Mouse (Mus musculus): ENCODE measurements around the gene Tbc1d9.

GRCm38 (mm10) chr8:83304946-83305345 is 139.8 kb downstream of the Tbc1d9 start:
- no peak for TF ChIP-seq CTCF (IDR thresholded peaks at IDR 0.05; ENCODE audit: borderline replicate concordance, insufficient read depth, low read length)
- TF ChIP-seq POLR2A (IDR thresholded peaks at IDR 0.05; ENCODE audit: low read depth, low read length): no peak
